Mouse (Mus musculus) MEL (cell line): ENCODE results near the gene Gosr2.

Experiments
- BHLHE40 ChIP-seq: IDR thresholded peaks from 2 replicates; pipeline ENCODE4 v1.6.1; 2012; ENCODE audit warnings: low read depth, mild to moderate bottlenecking, inconsistent platforms, low read length, improper control_type of control experiment, borderline replicate concordance
- CHD2 ChIP-seq: IDR thresholded peaks from 2 replicates; pipeline ENCODE4 v1.6.1; 2011; ENCODE audit warnings: low read length, improper control_type of control experiment
- CTCF ChIP-seq, 3 experiments: IDR thresholded peaks in 2 of 3; conservative IDR thresholded peaks in 1 of 3; 2 replicates each; pipeline ENCODE4 v1.5.1; 2011 to 2012; ENCODE audit warnings: low read length in 3 of 3, low read depth in 2 of 3, mild to moderate bottlenecking in 2 of 3, improper control_type of control experiment in 1 of 3, inconsistent platforms in 1 of 3, mixed read lengths in 1 of 3, moderate library complexity in 1 of 3; ENCODE audit not compliant: control insufficient read depth in 1 of 3, insufficient read depth in 1 of 3, poor library complexity in 1 of 3, severe bottlenecking in 1 of 3
- E2F4 ChIP-seq: IDR thresholded peaks from 2 replicates; pipeline ENCODE4 v1.6.1; 2011; ENCODE audit warnings: low read depth, low read length, improper control_type of control experiment, borderline replicate concordance
- EP300 ChIP-seq, 2 experiments: IDR thresholded peaks; 2 replicates each; pipeline ENCODE4 v1.6.1; 2011; ENCODE audit warnings: improper control_type of control experiment in 2 of 2, low read length in 2 of 2, low read depth in 1 of 2, mild to moderate bottlenecking in 1 of 2
- GATA1 ChIP-seq: IDR thresholded peaks from 2 replicates; pipeline ENCODE4 v1.6.1; 2011; ENCODE audit warnings: low read depth, low read length, improper control_type of control experiment
- UBTF ChIP-seq: IDR thresholded peaks from 2 replicates; pipeline ENCODE4 v1.6.1; 2012; ENCODE audit warnings: low read depth, mild to moderate bottlenecking, inconsistent platforms, low read length, improper control_type of control experiment, moderate library complexity, borderline replicate concordance; ENCODE audit not compliant: insufficient read depth
- USF1 ChIP-seq: IDR thresholded peaks from 2 replicates; pipeline ENCODE4 v1.6.1; 2014; ENCODE audit warnings: low read depth, mild to moderate bottlenecking, inconsistent platforms, low read length, improper control_type of control experiment, moderate library complexity
- ZC3H11A ChIP-seq: IDR thresholded peaks from 2 replicates; pipeline ENCODE4 v1.6.1; 2012; ENCODE audit warnings: low read depth, mild to moderate bottlenecking, inconsistent platforms, low read length, improper control_type of control experiment
- ZMIZ1 ChIP-seq: IDR thresholded peaks from 2 replicates; pipeline ENCODE4 v1.6.1; 2012; ENCODE audit warnings: low read depth, mild to moderate bottlenecking, inconsistent platforms, low read length, improper control_type of control experiment, moderate library complexity

- peak; percentile 23; the same call in 1 of the 2 replicates for TF ChIP-seq ZC3H11A
- TF ChIP-seq GATA1: no peak
- no peak for TF ChIP-seq BHLHE40
- 0 out of 2 replicates have a peak, but pooled peaks have one; percentile 71 for TF ChIP-seq UBTF
- no peak; the same call in 1 of the 2 replicates for TF ChIP-seq CHD2
- no peak; the same call in 1 of the 2 replicates for TF ChIP-seq E2F4
- no peak for TF ChIP-seq USF1
- peak in 1 of 2 experiments; percentile 8; a peak in 1 of 4 replicates for TF ChIP-seq EP300 (IDR thresholded peaks at IDR 0.05; ENCODE audit: low read depth in 1 of 2, low read length in 2 of 2)
- TF ChIP-seq ZMIZ1: peak; percentile 68; the same call in 1 of the 2 replicates
- no peak; a peak in 1 of 6 replicates for TF ChIP-seq CTCF (IDR thresholded peaks at IDR 0.05 in 2 of 3, conservative IDR thresholded peaks at IDR 0.05 in 1 of 3; ENCODE audit: control insufficient read depth in 1 of 3, insufficient read depth in 1 of 3, low read depth in 2 of 3, low read length in 3 of 3, poor library complexity in 1 of 3, severe bottlenecking in 1 of 3)
Observed at GRCm38 (mm10) chr11:103697565-103698176, at the start of gene Gosr2.
